Mouse (Mus musculus): Measurements from ENCODE around the gene Crybg2. TPM values are rescaled to one million over a fixed set of nuclear protein-coding genes. Genes with fewer than 3 reads are reported as not detected.

The Crybg2 gene
- total RNA-seq, 2 experiments from 2014 or later: not detected

- ATAC-seq (replicated peaks; ENCODE audit: low FRiP score, poor library complexity, severe bottlenecking): no peak
These were observed 7.1 kb upstream of the Crybg2 start, which contains the start of gene Zfp683 for GRCm38 (mm10) chr4:134053538-134053937. Zfp683 (plus strand) TSS chr4:134053838.

DNA sequence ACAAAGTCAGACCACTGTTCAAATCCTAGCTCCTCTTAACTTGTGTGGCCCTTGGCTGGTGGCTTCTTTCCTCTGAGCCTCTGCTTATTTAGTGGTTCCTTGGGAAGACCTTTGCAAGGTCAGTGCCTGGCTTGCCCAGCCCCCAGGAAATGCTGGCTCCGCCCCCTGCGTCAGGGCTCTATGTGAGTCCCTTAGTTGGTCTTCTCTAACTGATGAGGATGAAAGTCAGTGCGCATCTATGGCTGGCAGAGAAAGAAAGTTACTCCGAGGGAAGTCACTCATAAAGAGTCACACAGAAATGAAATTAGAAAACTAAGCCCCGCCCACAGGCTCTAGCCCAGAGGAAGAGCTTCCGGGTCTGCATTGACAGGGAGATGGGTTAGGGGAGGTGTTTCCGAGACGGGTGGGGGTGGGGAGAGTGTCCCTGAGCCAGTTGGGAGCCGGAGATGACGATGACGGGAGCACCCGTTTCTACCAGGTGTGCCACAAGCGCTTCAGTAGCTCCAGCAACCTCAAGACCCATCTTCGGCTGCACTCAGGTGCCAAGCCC, 2.4 kb upstream of the Crybg2 start:
- ATAC-seq (replicated peaks; ENCODE audit: low FRiP score, poor library complexity, severe bottlenecking): no peak

GRCm38 (mm10) chr4:134058908-134059307, 1.7 kb upstream of the Crybg2 start:
- no peak for ATAC-seq (replicated peaks; ENCODE audit: low FRiP score, poor library complexity, severe bottlenecking)

GRCm38 (mm10) chr4:134061166-134061830, 683 bp downstream of the Crybg2 start:
- ATAC-seq (replicated peaks; ENCODE audit: low FRiP score, poor library complexity, severe bottlenecking): no peak

DNA sequence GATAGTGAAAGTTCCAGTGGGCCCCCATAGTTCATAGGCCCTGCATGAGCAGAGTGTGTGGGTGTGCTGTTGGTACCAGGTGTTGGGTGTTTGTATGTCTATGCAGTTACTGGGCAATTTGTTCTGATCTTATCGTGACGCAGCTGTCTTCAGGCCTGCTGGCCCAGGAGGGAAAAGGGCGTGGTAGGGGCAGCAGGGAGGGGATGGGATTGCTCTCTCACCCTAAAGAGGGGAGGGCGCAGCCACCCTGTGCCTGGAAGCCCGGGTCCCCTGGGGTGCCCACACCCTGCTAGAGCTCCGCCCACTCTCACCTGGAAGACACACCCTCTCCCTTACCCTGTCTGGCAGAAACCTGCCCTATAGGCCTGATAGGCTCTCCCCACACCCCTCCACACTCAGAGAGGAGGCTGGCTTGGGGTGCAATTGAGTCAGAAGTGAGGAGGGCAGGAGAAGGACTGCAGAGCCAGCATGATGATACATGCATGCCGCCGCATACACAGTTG, 1.4 kb downstream of the Crybg2 start:
- ATAC-seq (replicated peaks; ENCODE audit: low FRiP score, poor library complexity, severe bottlenecking): no peak

DNA sequence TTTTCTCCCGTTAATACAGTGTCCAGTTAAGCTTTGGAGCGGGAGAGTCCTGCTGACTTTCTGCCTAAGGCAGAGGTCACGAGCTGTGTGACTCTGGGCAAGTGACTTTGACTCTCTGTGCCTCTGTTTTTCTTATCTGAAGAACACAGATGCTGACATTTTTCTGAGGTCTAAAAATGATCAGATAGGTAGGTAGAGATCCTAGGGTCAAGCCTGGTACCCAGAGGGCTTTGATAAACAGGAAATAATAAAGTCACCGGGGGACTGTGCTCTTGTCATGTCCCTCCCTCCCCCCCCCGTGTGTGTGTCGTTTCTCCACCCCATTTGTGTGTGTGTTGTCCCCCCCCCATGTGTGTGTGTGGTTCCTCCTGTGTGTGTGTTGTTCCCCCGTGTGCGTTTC, 1.9 kb downstream of the Crybg2 start:
- ATAC-seq (replicated peaks; ENCODE audit: low FRiP score, poor library complexity, severe bottlenecking): no peak

DNA sequence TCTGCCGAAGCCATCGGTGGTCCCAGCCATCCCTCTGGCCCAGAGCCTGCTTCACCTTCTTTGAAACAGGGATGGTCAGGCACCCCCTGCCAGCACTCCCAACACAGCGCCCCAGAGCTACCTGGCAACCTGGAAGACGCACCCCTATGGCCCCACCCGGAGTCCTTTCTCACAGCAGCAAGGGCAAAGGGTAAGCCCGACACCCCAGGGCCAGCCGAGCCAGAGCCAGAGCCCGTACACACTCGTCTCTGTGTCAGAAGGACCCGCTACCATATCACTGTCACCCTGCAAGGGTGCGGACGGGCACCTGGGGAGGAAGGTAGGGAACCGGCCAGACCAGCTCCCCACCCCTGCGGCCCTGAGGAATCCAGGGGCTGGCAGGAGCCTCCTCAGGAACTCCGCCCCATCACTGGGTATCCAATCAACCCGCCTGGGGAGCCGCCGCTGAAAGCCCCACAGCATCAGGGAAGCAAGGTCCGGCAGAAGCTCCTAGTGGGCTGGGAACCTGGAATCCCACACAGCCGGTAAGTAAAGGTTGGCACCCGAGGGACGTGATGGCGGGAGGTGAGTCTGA, 4.9 kb downstream of the Crybg2 start:
- ATAC-seq (replicated peaks; ENCODE audit: low FRiP score, poor library complexity, severe bottlenecking): no peak

- no peak for ATAC-seq (replicated peaks; ENCODE audit: low FRiP score, poor library complexity, severe bottlenecking)
These were observed 6.8 kb downstream of the Crybg2 start for GRCm38 (mm10) chr4:134067383-134067782.

GRCm38 (mm10) chr4:134067833-134068544, 7.4 kb downstream of the Crybg2 start:
- no peak for ATAC-seq (replicated peaks; ENCODE audit: low FRiP score, poor library complexity, severe bottlenecking)

DNA sequence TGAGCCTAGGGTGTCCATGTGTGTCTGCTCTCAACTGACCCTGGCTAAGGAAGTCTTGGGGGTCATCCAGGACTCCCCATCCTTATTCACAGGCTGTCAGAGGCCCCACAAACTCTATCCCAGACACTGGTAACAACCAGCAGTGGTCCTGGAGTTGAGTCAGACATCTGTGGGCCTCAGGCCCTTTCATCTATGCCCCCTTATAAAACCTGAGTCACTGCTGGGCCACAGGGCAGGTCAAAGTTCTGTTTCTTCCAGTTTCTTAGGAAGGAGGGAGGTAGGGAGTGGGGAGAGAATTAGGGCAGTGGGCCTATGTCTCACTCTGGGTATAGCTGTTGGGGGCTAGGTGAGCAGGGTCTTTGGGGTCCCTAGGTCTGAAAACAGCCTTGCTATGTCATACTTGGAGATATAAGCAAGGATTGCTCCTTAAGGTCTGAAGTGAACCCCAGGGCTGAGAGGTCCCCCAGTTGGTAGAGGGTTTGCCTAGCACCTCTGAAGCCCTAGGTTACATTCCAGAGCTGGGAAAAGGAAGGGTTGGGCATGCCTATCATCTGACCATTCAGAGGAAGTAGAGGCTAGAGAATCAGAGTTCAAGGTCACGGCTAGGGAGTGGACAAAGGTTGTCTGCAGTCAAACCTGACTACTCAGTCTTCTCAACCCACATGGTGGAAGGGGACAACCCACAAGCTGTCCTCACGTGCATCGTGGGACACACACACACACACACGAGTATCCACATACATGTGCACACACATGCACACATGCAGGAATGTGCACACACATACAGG, 8.4 kb downstream of the Crybg2 start:
- no peak for ATAC-seq (replicated peaks; ENCODE audit: low FRiP score, poor library complexity, severe bottlenecking)

- ATAC-seq (replicated peaks; ENCODE audit: low FRiP score, poor library complexity, severe bottlenecking): no peak
These were observed 18.1 kb downstream of the Crybg2 start for GRCm38 (mm10) chr4:134078694-134079093.

GRCm38 (mm10) chr4:134080674-134081073, 20.1 kb downstream of the Crybg2 start:
- ATAC-seq (replicated peaks; ENCODE audit: low FRiP score, poor library complexity, severe bottlenecking): no peak

DNA sequence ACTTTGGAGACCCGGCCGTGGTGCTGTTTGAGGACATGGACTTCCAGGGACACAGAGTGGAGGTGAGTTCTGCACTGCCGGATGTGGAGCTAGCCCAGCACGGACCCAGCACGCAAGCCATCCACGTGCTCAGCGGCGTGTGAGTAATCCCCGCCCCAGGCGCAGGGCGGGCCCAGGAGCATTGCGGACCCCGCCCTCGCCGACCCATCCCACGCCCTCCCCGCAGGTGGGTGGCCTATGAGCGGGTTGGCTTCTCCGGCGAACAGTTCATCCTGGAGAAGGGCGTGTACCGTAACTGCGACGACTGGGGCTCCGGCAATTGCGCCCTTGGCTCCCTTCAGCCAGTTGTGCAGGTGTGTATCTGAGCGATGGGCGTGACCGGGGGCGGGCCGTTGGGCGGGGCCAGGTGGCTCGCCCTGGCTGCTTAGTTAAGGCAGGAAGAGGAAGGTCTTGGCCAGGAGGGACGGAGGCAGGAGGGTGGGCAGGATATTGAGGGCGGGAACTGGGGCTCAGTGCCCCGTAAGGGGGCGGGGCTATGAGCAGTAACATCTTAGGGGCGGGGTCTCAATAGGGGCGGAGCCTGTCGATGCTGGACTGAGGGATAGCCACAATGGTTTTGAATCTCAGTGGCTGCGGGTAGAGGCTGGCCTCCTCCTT, 21.2 kb downstream of the Crybg2 start:
- peak; percentile 66 for ATAC-seq (replicated peaks; ENCODE audit: low FRiP score, poor library complexity, severe bottlenecking)

- ATAC-seq (replicated peaks; ENCODE audit: low FRiP score, poor library complexity, severe bottlenecking): no peak
These were observed 21.8 kb downstream of the Crybg2 start for GRCm38 (mm10) chr4:134082460-134082859.

GRCm38 (mm10) chr4:134084999-134085398, 24.4 kb downstream of the Crybg2 start:
- no peak for ATAC-seq (replicated peaks; ENCODE audit: low FRiP score, poor library complexity, severe bottlenecking)

DNA sequence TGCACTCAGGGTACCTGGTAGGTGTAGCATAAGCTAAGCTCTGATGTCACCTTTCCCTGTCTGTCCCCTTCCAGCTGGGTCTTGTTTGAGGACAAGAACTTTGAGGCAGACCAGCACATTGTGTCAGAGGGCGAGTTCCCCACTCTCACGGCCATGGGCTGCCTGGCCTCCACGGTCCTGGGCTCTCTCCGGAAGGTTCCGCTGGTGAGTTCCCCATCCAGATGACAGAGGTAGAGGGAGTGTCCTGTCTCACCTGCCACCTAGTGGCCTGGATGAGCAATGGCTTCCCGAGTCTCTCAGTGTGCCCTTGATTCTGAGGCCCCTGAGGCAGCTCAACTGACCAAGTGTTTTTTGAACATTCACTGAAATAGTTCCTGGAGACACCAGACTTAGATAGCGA, 26.8 kb downstream of the Crybg2 start:
- ATAC-seq (replicated peaks; ENCODE audit: low FRiP score, poor library complexity, severe bottlenecking): peak; percentile 81

- ATAC-seq (replicated peaks; ENCODE audit: low FRiP score, poor library complexity, severe bottlenecking): no peak
These were observed 28.4 kb downstream of the Crybg2 start for GRCm38 (mm10) chr4:134089029-134089428.

DNA sequence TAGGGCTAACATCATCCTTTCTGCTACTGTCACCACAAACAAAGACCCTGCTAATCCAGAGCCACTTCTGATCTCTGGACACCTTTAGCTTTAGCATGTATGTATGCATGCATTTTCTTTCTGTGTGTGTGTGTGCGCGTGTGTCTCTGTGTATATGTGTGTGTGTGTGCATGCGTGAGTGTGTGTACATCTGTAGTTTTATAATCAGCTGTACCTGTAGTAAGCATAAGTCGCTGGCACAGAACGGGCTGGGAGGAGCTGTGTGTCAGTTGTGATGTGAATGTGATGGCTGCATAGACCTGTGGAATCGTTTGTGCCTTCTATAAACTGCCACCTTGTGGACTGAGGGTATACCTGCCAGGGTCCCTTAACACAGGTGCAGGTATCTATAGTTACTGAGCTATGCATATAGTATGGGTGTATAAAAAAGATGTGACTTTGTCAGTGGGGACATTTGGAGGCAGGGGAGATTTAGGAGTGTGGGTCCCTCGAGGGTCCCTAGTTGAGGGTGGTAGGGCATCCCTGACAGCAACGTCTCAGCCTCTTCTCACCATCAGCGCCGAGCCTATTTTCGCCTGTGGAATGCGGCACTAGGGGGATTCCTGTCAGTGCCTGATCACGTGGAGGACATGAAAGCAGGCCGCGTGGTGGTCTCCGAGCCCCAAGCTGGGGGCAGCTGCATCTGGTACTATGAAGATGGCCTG, 30.1 kb downstream of the Crybg2 start:
- ATAC-seq (replicated peaks; ENCODE audit: low FRiP score, poor library complexity, severe bottlenecking): no peak

- no peak for ATAC-seq (replicated peaks; ENCODE audit: low FRiP score, poor library complexity, severe bottlenecking)
These were observed 30.6 kb downstream of the Crybg2 start for GRCm38 (mm10) chr4:134091225-134091529.

Data from erythroblast, adult 5-6 weeks (primary cell).